In the genomic region with DNA sequence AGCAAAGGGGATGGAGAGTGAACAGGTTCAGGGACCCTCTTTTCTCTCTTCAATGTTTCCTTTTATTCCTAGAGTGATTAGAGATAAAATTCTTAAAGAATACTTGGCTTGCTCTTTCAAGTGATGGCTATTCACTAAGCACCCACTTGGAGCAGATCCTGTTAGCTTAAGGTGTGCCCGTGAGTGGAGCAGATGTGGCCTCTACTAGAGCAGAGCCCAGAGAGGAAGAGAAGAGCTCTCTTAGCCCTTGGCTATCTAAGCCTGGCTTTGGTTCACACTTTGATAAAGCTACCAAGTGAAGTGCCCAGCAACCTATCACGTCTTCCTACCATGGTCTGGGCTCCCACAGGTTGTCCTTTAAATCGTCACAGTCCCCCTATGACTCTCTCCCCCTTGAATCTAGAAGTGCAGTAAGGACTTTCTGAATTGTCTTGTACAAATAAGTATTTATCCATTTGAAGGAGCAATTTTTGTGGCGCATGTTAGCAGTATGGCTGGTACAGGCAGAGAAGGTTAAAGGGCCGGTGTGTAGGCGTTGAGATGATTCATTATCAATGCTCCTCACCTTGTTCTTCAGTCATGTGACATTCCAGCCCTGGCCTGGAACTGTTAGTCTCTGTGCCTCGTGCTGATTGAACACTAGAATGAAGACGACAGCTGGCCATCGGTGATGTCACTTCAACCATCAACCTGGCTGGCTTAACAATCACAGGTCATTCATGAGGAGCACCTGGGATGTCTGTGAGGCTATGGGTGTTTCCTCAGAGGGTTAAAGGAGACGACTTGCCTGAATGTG, we compare ENCODE assay signal across 22 mouse cellular contexts. TPM values are rescaled to one million over a fixed set of nuclear protein-coding genes. Genes with fewer than 3 reads are reported as not detected.
DNase-seq lines count a peak whose midpoint lies in the region; ATAC-seq and TF ChIP-seq lines count a peak whose summit lies in the region.
"Had no signal": no experiment of that assay in that cellular context is flagged by ENCODE, and none has a peak within 500 bp of the region (broad histone marks: within the 10 kb centered on the region; RNA-seq: fewer than 3 reads in every experiment).

No protein-coding gene starts in this region.

- no peak for TF ChIP-seq CTCF in lung, embryonic 14.5 days (IDR thresholded peaks at IDR 0.05; ENCODE audit: low read depth)
- TF ChIP-seq CTCF in lung, adult 2 months (IDR thresholded peaks at IDR 0.05; ENCODE audit: insufficient read depth, low read length) = no peak

- peak; percentile 16 for DNase-seq in CD4-positive, CD25-positive, alpha-beta regulatory T cell, adult 2 months (ENCODE audit: low read depth, low spot score)
- peak; percentile 19 for DNase-seq in lung, embryonic 14.5 days
- no peak for DNase-seq in lung, adult 2 months
- DNase-seq in lung, postnatal 36 days = peak; percentile 30
- DNase-seq in lung, postnatal 10 days = no peak
- DNase-seq in ZHBTc4 (ENCODE audit: low read depth, low spot score) = peak; percentile 39
- DNase-seq in frontal cortex, postnatal 36 days (ENCODE audit: low spot score in 2 of 2) = no peak
- DNase-seq: adrenal gland, postnatal 10 days; B cell, adult 2 months; cerebellum, adult 18-20 months; cerebellum, postnatal 10 days; forebrain, postnatal 0 days; gastrocnemius, postnatal 36 days; heart, adult 18-20 months; heart, postnatal 14 days had no signal

- peaks cover 10% of the 10 kb centered on the region; the same call in 1 of the 2 replicates for H3K4me1 ChIP-seq in lung, embryonic 14.5 days (ENCODE audit: insufficient read depth)
- H3K4me1 ChIP-seq in lung, adult 2 months (ENCODE audit: control insufficient read depth, insufficient read depth, low read length) = peaks cover 4% of the 10 kb centered on the region; the same call in 1 of the 2 replicates

- H3K9me3 ChIP-seq in lung, embryonic 14.5 days (ENCODE audit: low read depth, low read length) = no peaks in the 10 kb centered on the region
- H3K9me3 ChIP-seq: embryonic facial prominence, embryonic 10.5 days; forebrain, embryonic 13.5 days; heart, embryonic 15.5 days; hindbrain, embryonic 13.5 days had no signal

- peak overlapping the region; percentile 5; the same call in 1 of the 2 replicates for H3K27ac ChIP-seq in lung, embryonic 14.5 days (ENCODE audit: low read depth)
- H3K27ac ChIP-seq: embryonic facial prominence, embryonic 10.5 days; forebrain, embryonic 13.5 days; heart, embryonic 15.5 days; hindbrain, embryonic 13.5 days; hindbrain, postnatal 0 days had no signal

- H3K27me3 ChIP-seq in lung, embryonic 14.5 days (ENCODE audit: insufficient read depth, low read length) = no peaks in the 10 kb centered on the region
- H3K27me3 ChIP-seq: forebrain, embryonic 13.5 days had no signal

- no peak for ATAC-seq in CD4-positive, CD25-positive, alpha-beta regulatory T cell, adult 4 months
- ATAC-seq in lung, embryonic 14.5 days (ENCODE audit: insufficient read depth) = peak; percentile 79
- ATAC-seq: forebrain, embryonic 13.5 days; forebrain, postnatal 0 days; hindbrain, postnatal 0 days had no signal

- TF ChIP-seq POLR2A in lung, adult 2 months (IDR thresholded peaks at IDR 0.05; ENCODE audit: borderline replicate concordance, extremely low read depth, low read depth, low read length) = no peak

- no peak overlapping the region for H3K9ac ChIP-seq in lung, embryonic 14.5 days
- H3K9ac ChIP-seq: forebrain, embryonic 13.5 days; forebrain, postnatal 0 days; heart, embryonic 15.5 days; hindbrain, embryonic 13.5 days had no signal

- H3K4me3 ChIP-seq in lung, embryonic 14.5 days (ENCODE audit: low read depth, low read length) = no peak overlapping the region
- no peak overlapping the region for H3K4me3 ChIP-seq in lung, adult 2 months (replicated peaks; ENCODE audit: extremely low read depth, low read depth, low read length)
- H3K4me3 ChIP-seq: embryonic facial prominence, embryonic 10.5 days; forebrain, embryonic 13.5 days; heart, embryonic 15.5 days; hindbrain, embryonic 13.5 days had no signal

- H3K36me3 ChIP-seq in lung, embryonic 14.5 days (ENCODE audit: insufficient read depth) = no peaks in the 10 kb centered on the region
- H3K36me3 ChIP-seq: embryonic facial prominence, embryonic 10.5 days; heart, embryonic 15.5 days; hindbrain, embryonic 13.5 days had no signal

- 56% methylated on average over 10 of the region's 10 CpGs for WGBS in lung, embryonic 14.5 days
- 66% methylated on average over 10 of the region's 10 CpGs for WGBS in lung, adult 2 months

- H3K4me2 ChIP-seq in lung, embryonic 14.5 days = no peak overlapping the region
- H3K4me2 ChIP-seq: forebrain, embryonic 13.5 days; heart, embryonic 11.5 days; heart, embryonic 15.5 days; hindbrain, embryonic 13.5 days had no signal

RNA-seq across cellular contexts. Expression of a gene that starts 22.3 kb away (rescaled TPM):
- 10 to 100 TPM; 18.3 to 35.8 TPM for polyA plus RNA-seq in CD4-positive, CD25-positive, alpha-beta regulatory T cell, adult 4 months (2017; shearing (Covaris generic))
- 110 and 116 TPM in 2 replicates for polyA plus RNA-seq in lung, embryonic 14.5 days (2014; fragmentation: Nextera tagmentation; extraction: Ambion mirVana)
- polyA plus RNA-seq in lung, adult 2 months (2012; rRNA removed) = 23.2 and 27.7 TPM in 2 replicates

Comparison
In these comparisons a context has a peak if more than half of its experiments do, and no peak if none do; other contexts are left out.
1. DNase-seq: peak in CD4-positive, CD25-positive, alpha-beta regulatory T cell, adult 2 months (single experiment), lung, embryonic 14.5 days (single experiment), lung, postnatal 36 days (single experiment) and ZHBTc4 (single experiment); none in lung, adult 2 months (single experiment), lung, postnatal 10 days (single experiment) and frontal cortex, postnatal 36 days (0 of 2).